Mouse (Mus musculus) small intestine, adult 2 months (tissue): ENCODE measurements around the gene Dnaaf1. TPM values are rescaled to one million over a fixed set of nuclear protein-coding genes. Genes with fewer than 3 reads are reported as not detected.
A peak's percentile ranks its signal among the peaks of the same experiment; 100 is the strongest.

Experiments
- H3K27ac ChIP-seq: fragments of 200-500 bp; 2 replicates; pipeline ENCODE4 v1.5.1; 2012; ENCODE audit warnings: low read depth, low read length, control low read depth, inconsistent platforms; ENCODE audit not compliant: insufficient read depth
- H3K27me3 ChIP-seq: fragments of 200-500 bp; 2 replicates; pipeline ENCODE4 v1.6.1; 2012; ENCODE audit warnings: mild to moderate bottlenecking, moderate library complexity, low read length, inconsistent platforms; ENCODE audit not compliant: control insufficient read depth, insufficient read depth
- H3K36me3 ChIP-seq: fragments of 200-500 bp; 2 replicates; pipeline ENCODE4 v1.6.1; 2012; ENCODE audit warnings: mild to moderate bottlenecking, low read length, control low read depth, inconsistent platforms; ENCODE audit not compliant: control insufficient read depth, insufficient read depth
- H3K4me1 ChIP-seq: fragments of 200-500 bp; 2 replicates; pipeline ENCODE4 v1.6.1; 2012; ENCODE audit warnings: low read length, inconsistent platforms, mixed read lengths; ENCODE audit not compliant: control insufficient read depth, insufficient read depth, insufficient read length
- H3K4me3 ChIP-seq: fragments of 200-500 bp; 2 replicates; pipeline ENCODE4 v1.5.1; 2012; ENCODE audit warnings: low read depth, mild to moderate bottlenecking, control low read depth, inconsistent platforms, low read length, moderate library complexity
- CTCF ChIP-seq: fragments of 200-500 bp; IDR thresholded peaks from 2 replicates; pipeline ENCODE4 v1.5.1; 2012; ENCODE audit warnings: low read depth, mild to moderate bottlenecking, control low read depth, inconsistent platforms, low read length, moderate library complexity, mixed read lengths; ENCODE audit not compliant: insufficient replicate concordance, insufficient read length; ENCODE audit errors: extremely low read depth
- POLR2A ChIP-seq: fragments of 200-500 bp; IDR thresholded peaks from 2 replicates; pipeline ENCODE4 v1.6.1; 2012; ENCODE audit warnings: low read depth, mild to moderate bottlenecking, control low read depth, inconsistent platforms, low read length, moderate library complexity
- WGBS: fragments of 180-500 bp; shearing (Covaris S2); methylation state at CpG from one replicate; pipeline ENCODE4 v1.1.7; 2018; 5-methylcytosine and 5-hydroxymethylcytosine counted together
- polyA plus RNA-seq: library from polyadenylated mRNA; depleted of rRNA; stranded (reverse); fragments of >200 nt; gene quantifications from 2 replicates; pipeline ENCODE4 v1.2.3, GENCODE M21; 2012

Dnaaf1 gene
- polyA plus RNA-seq, 1 experiment: 9.4 TPM

- no peaks in the 10 kb centered on the region for H3K27me3 ChIP-seq
- WGBS: 72% methylated on average over 7 of the region's 7 CpGs
- H3K36me3 ChIP-seq: no peaks in the 10 kb centered on the region
- H3K4me3 ChIP-seq: no peak overlapping the region
- H3K4me1 ChIP-seq: peaks cover 12% of the 10 kb centered on the region
- no peak overlapping the region for H3K27ac ChIP-seq
- TF ChIP-seq POLR2A: no peak
- no peak for TF ChIP-seq CTCF
Measured at GRCm38 (mm10) chr8:119636766-119637165, 61.7 kb downstream of the Dnaaf1 start.

- WGBS: 94% methylated on average over 4 of the region's 4 CpGs
- no peak overlapping the region for H3K4me3 ChIP-seq
- H3K27me3 ChIP-seq: no peaks in the 10 kb centered on the region
- no peak overlapping the region for H3K27ac ChIP-seq
- no peak for TF ChIP-seq CTCF
- TF ChIP-seq POLR2A: no peak
- peaks cover 12% of the 10 kb centered on the region for H3K4me1 ChIP-seq
- no peaks in the 10 kb centered on the region for H3K36me3 ChIP-seq
Measured at GRCm38 (mm10) chr8:119637381-119637780, 62.3 kb downstream of the Dnaaf1 start.

- no peak overlapping the region for H3K27ac ChIP-seq
- H3K36me3 ChIP-seq: no peaks in the 10 kb centered on the region
- peaks cover 12% of the 10 kb centered on the region for H3K4me1 ChIP-seq
- no peak overlapping the region for H3K4me3 ChIP-seq
- WGBS: 55% methylated on average over 6 of the region's 6 CpGs
- TF ChIP-seq POLR2A (no peak), CTCF (no peak)
- H3K27me3 ChIP-seq: no peaks in the 10 kb centered on the region
Measured at GRCm38 (mm10) chr8:119638261-119638660, 63.2 kb downstream of the Dnaaf1 start.

- H3K27me3 ChIP-seq: no peaks in the 10 kb centered on the region
- WGBS: 17% methylated on average over 7 of the region's 7 CpGs
- no peak for TF ChIP-seq CTCF
- TF ChIP-seq POLR2A: no peak
Measured at GRCm38 (mm10) chr8:119639798-119640197, 64.8 kb downstream of the Dnaaf1 start.

GRCm38 (mm10) chr8:119641058-119641457, 66.0 kb downstream of the Dnaaf1 start:
- Histone ChIP-seq H3K36me3 (no peaks in the 10 kb centered on the region), H3K4me1 (peaks cover 13% of the 10 kb centered on the region; the same call in 1 of the 2 replicates), H3K27me3 (no peaks in the 10 kb centered on the region), H3K4me3 (no peak overlapping the region), H3K27ac (no peak overlapping the region)
- TF ChIP-seq POLR2A (no peak), CTCF (no peak)
- WGBS: 37% methylated on average over 5 of the region's 5 CpGs

More at GRCm38 (mm10) chr8:119639798-119640197, 64.8 kb downstream of the Dnaaf1 start:
- Histone ChIP-seq H3K36me3 (no peaks in the 10 kb centered on the region), H3K27ac (0 out of 2 replicates have a peak overlapping the region, but pooled peaks have one; percentile 7), H3K4me3 (no peak overlapping the region), H3K4me1 (peaks cover 16% of the 10 kb centered on the region)

- no peaks in the 10 kb centered on the region for H3K27me3 ChIP-seq
Measured at GRCm38 (mm10) chr8:119642960-119643359, 67.9 kb downstream of the Dnaaf1 start.

GRCm38 (mm10) chr8:119644429-119644960, 69.5 kb downstream of the Dnaaf1 start:
- TF ChIP-seq POLR2A (no peak), CTCF (no peak)
- no peaks in the 10 kb centered on the region for H3K27me3 ChIP-seq
- H3K4me3 ChIP-seq: no peak overlapping the region
- H3K36me3 ChIP-seq: no peaks in the 10 kb centered on the region
- WGBS: 39% methylated on average over 17 of the region's 17 CpGs
- H3K27ac ChIP-seq: no peak overlapping the region
- peaks cover 13% of the 10 kb centered on the region; the same call in 1 of the 2 replicates for H3K4me1 ChIP-seq

More at GRCm38 (mm10) chr8:119642960-119643359, 67.9 kb downstream of the Dnaaf1 start:
- no peak overlapping the region for H3K27ac ChIP-seq
- peaks cover 13% of the 10 kb centered on the region; the same call in 1 of the 2 replicates for H3K4me1 ChIP-seq
- no peak for TF ChIP-seq CTCF
- TF ChIP-seq POLR2A: no peak
- no peak overlapping the region for H3K4me3 ChIP-seq
- 97% methylated on average over 1 of the region's 1 CpGs for WGBS
- H3K36me3 ChIP-seq: no peaks in the 10 kb centered on the region
